Mouse (Mus musculus) heart, adult 11 months (tissue): ENCODE measurements around the gene Kcnd2.

Experiments
- DNase-seq: peaks from one replicate; pipeline ENCODE4 v3.0.0; 2022

Gene Kcnd2

GRCm38 (mm10) chr6:21431120-21431519 lies 215.8 kb downstream of the Kcnd2 start:
- DNase-seq: no peak

- DNase-seq: no peak
These were observed 249.4 kb downstream of the Kcnd2 start for GRCm38 (mm10) chr6:21464719-21465118.

- no peak for DNase-seq
These were observed 256.7 kb downstream of the Kcnd2 start for GRCm38 (mm10) chr6:21471891-21472544.

- DNase-seq: no peak
These were observed 267.4 kb downstream of the Kcnd2 start for GRCm38 (mm10) chr6:21482714-21483113.

- no peak for DNase-seq
These were observed 273.2 kb downstream of the Kcnd2 start for GRCm38 (mm10) chr6:21488536-21488935.

GRCm38 (mm10) chr6:21502921-21503320 lies 287.6 kb downstream of the Kcnd2 start:
- DNase-seq: no peak

GRCm38 (mm10) chr6:21510621-21511239 lies 295.4 kb downstream of the Kcnd2 start:
- no peak for DNase-seq

- DNase-seq: no peak
These were observed 305.0 kb downstream of the Kcnd2 start for GRCm38 (mm10) chr6:21520351-21520750.

- DNase-seq: no peak
These were observed 312.3 kb downstream of the Kcnd2 start for GRCm38 (mm10) chr6:21527489-21528074.

- DNase-seq: no peak
These were observed 318.7 kb downstream of the Kcnd2 start for GRCm38 (mm10) chr6:21534009-21534408.

GRCm38 (mm10) chr6:21534820-21535219 lies 319.5 kb downstream of the Kcnd2 start:
- no peak for DNase-seq

GRCm38 (mm10) chr6:21551501-21551900 lies 336.2 kb downstream of the Kcnd2 start:
- DNase-seq: no peak

GRCm38 (mm10) chr6:21570964-21571363 lies 355.7 kb downstream of the Kcnd2 start:
- DNase-seq: no peak

GRCm38 (mm10) chr6:21590156-21590555 lies 374.9 kb downstream of the Kcnd2 start:
- DNase-seq: no peak

GRCm38 (mm10) chr6:21597424-21597823 lies 382.1 kb downstream of the Kcnd2 start:
- no peak for DNase-seq

- DNase-seq: no peak
These were observed 394.2 kb downstream of the Kcnd2 start for GRCm38 (mm10) chr6:21609381-21610059.

GRCm38 (mm10) chr6:21629989-21630388 lies 414.7 kb downstream of the Kcnd2 start:
- no peak for DNase-seq

GRCm38 (mm10) chr6:21655681-21656080 lies 440.4 kb downstream of the Kcnd2 start:
- no peak for DNase-seq

GRCm38 (mm10) chr6:21664135-21664534 lies 448.8 kb downstream of the Kcnd2 start:
- no peak for DNase-seq

- no peak for DNase-seq
These were observed 449.3 kb downstream of the Kcnd2 start for GRCm38 (mm10) chr6:21664638-21665037.

- no peak for DNase-seq
These were observed 468.9 kb downstream of the Kcnd2 start for GRCm38 (mm10) chr6:21684252-21684651.

- DNase-seq: no peak
These were observed 471.1 kb downstream of the Kcnd2 start for GRCm38 (mm10) chr6:21686388-21686787.

- DNase-seq: no peak
These were observed 477.6 kb downstream of the Kcnd2 start for GRCm38 (mm10) chr6:21692861-21693350.

- no peak for DNase-seq
These were observed 482.3 kb downstream of the Kcnd2 start for GRCm38 (mm10) chr6:21697641-21698040.
